Mouse (Mus musculus) adrenal gland, postnatal 4 days (tissue): Measurements from ENCODE around the gene Supt6. TPM values are rescaled to one million over a fixed set of nuclear protein-coding genes. Genes with fewer than 3 reads are reported as not detected.
A peak's percentile ranks its signal among the peaks of the same experiment; 100 is the strongest.

Experiments used
- DNase-seq, 2 experiments: peaks; one replicate each; pipeline ENCODE4 v3.0.0; 2021 to 2022; ENCODE audit warnings: low spot score in 2 of 2, mixed read lengths in 2 of 2
- total RNA-seq, 2 experiments: library from RNA; stranded (reverse); gene quantifications; 2 replicates each; pipeline ENCODE4 v1.2.3; 2021

The Supt6 gene
- total RNA-seq, 2 experiments from 2014 or later, result 63.3 to 69.2 TPM

GRCm38 (mm10) chr11:78168541-78169468, 77.0 kb downstream of the Supt6 start:
- DNase-seq, result no peak

GRCm38 (mm10) chr11:78167257-78167959, 78.4 kb downstream of the Supt6 start:
- no peak for DNase-seq

GRCm38 (mm10) chr11:78166640-78167039, 79.1 kb downstream of the Supt6 start:
- DNase-seq, result no peak

- no peak for DNase-seq
These were observed 79.6 kb downstream of the Supt6 start for GRCm38 (mm10) chr11:78166161-78166560.

- no peak for DNase-seq
These were observed 80.1 kb downstream of the Supt6 start for GRCm38 (mm10) chr11:78165761-78166109.

- peak; percentile 54 to 62 for DNase-seq
These were observed 80.6 kb downstream of the Supt6 start, which contains the start of gene Traf4 for GRCm38 (mm10) chr11:78164924-78165760. Gene Traf4, minus strand, starts transcription at chr11:78165589.

DNA sequence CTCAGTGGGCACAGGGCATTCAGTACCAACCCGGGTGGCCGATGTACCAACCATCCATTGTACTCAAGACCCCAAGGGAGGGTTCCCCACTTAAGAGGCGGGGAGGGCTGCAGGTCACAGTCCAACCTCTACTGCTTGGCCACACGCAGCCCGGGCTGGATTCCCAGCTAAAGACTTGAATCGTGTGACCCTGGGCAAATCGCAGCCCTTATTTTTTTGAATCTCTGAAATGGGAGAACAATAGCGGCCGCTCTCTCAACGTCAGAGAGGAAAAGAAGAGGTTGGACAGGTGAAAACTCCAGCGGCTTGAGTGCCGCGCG, 81.2 kb downstream of the Supt6 start:
- no peak for DNase-seq

- DNase-seq, result no peak
These were observed 81.8 kb downstream of the Supt6 start for GRCm38 (mm10) chr11:78163681-78164603.

- no peak for DNase-seq
These were observed 82.7 kb downstream of the Supt6 start for GRCm38 (mm10) chr11:78163045-78163444.

- no peak for DNase-seq
These were observed 83.3 kb downstream of the Supt6 start for GRCm38 (mm10) chr11:78162504-78162903.

DNA sequence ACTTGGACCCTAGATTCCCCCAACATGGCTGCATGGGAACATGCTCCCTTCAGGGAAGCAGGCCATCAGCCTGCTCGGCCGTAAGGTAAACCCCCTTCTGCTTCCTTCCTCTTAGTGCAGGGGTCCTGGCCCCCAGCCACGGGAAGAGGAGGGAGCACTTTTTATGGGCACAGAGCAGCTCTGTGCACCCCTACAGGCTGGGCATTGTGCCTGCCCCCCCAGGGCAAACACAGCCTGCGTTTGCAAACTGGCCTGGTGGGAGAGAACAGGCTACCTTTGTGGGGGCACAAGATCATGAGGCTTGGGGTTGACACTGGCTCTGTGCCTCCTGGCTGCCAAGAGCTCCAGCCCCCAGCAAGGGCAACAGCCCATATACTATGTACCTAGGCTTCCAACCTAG, 83.8 kb downstream of the Supt6 start:
- no peak for DNase-seq

DNA sequence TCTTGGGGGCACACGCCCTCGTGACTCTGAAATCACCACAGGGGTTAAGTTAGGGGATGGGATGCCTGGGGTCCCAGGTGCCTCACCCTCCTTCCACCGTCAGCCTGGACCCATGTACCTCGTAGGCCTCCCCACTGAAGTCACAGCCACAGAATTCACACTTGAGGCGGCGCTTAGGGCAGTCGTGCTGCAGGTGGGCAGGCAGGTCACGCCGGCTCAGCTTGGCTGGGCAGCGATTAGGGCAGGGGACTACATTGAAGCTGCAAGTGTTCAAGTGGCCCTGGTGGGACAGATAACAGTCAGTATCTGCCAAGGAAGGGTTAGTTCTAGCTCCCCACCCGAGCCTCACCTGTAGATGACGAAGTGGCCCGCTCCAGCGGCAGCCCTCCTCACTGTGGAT, 84.6 kb downstream of the Supt6 start:
- no peak for DNase-seq

- no peak for DNase-seq
These were observed 85.1 kb downstream of the Supt6 start for GRCm38 (mm10) chr11:78160675-78161074.

- DNase-seq, result no peak
These were observed 85.6 kb downstream of the Supt6 start for GRCm38 (mm10) chr11:78160171-78160570.

- DNase-seq, result no peak
These were observed 86.2 kb downstream of the Supt6 start for GRCm38 (mm10) chr11:78159557-78159956.

DNA sequence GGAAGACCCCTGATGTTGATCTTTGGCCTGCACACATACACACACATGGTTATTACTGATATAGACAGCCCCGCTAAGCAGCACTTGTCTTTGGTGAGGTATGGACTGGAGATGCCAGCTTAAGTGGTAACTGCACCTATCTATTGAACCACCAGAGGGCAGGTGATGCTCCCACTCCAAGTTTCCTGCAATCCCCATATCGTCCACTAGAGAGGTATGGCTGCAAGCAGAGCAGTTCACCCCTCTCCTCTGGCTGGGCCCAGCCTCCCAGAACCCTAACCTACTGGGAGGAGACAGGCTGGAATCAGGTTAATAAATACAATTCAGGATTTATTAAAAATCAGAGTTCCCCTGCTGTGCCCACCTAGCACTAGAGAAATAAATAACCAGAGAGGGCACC, 86.7 kb downstream of the Supt6 start:
- DNase-seq, result no peak
